Mouse (Mus musculus) frontal cortex, postnatal 10 days (tissue): ENCODE data around the gene Cnbd2.
A peak's percentile ranks its signal among the peaks of the same experiment; 100 is the strongest.

Experiments
- DNase-seq, 2 experiments: peaks; one replicate each; pipeline ENCODE4 v3.0.0; 2022; ENCODE audit warnings: low spot score in 2 of 2, mixed read lengths in 1 of 2

Cnbd2 gene

GRCm38 (mm10) chr2:156311841-156312291 lies 233 bp upstream of the Cnbd2 start:
- DNase-seq = peak in 1 of 2 experiments; percentile 59

- no peak for DNase-seq
Observed at GRCm38 (mm10) chr2:156313153-156313552, 1.1 kb downstream of the Cnbd2 start.

- no peak for DNase-seq
Observed at GRCm38 (mm10) chr2:156314811-156315210, 2.7 kb downstream of the Cnbd2 start.

- no peak for DNase-seq
Observed at GRCm38 (mm10) chr2:156318491-156318890, 6.4 kb downstream of the Cnbd2 start.

GRCm38 (mm10) chr2:156321538-156321937 lies 9.4 kb downstream of the Cnbd2 start:
- DNase-seq = no peak

- DNase-seq = peak in 1 of 2 experiments; percentile 40
Observed at GRCm38 (mm10) chr2:156324116-156324588, 12.1 kb downstream of the Cnbd2 start.

GRCm38 (mm10) chr2:156324681-156325080 lies 12.6 kb downstream of the Cnbd2 start:
- no peak for DNase-seq

GRCm38 (mm10) chr2:156330681-156331080 lies 18.6 kb downstream of the Cnbd2 start:
- no peak for DNase-seq

- no peak for DNase-seq
Observed at GRCm38 (mm10) chr2:156331446-156331965, 19.4 kb downstream of the Cnbd2 start.

GRCm38 (mm10) chr2:156340078-156340477 lies 28.0 kb downstream of the Cnbd2 start:
- no peak for DNase-seq

GRCm38 (mm10) chr2:156344775-156345532 lies 32.9 kb downstream of the Cnbd2 start:
- no peak for DNase-seq

GRCm38 (mm10) chr2:156348812-156349211 lies 36.7 kb downstream of the Cnbd2 start:
- no peak for DNase-seq

GRCm38 (mm10) chr2:156349286-156349848 lies 37.3 kb downstream of the Cnbd2 start:
- DNase-seq = no peak

GRCm38 (mm10) chr2:156351243-156351642 lies 39.1 kb downstream of the Cnbd2 start:
- no peak for DNase-seq

- DNase-seq = no peak
Observed at GRCm38 (mm10) chr2:156352413-156353165, 40.5 kb downstream of the Cnbd2 start.

- DNase-seq = no peak
Observed at GRCm38 (mm10) chr2:156353265-156353692, 41.2 kb downstream of the Cnbd2 start.

GRCm38 (mm10) chr2:156356031-156356430 lies 43.9 kb downstream of the Cnbd2 start:
- peak in 1 of 2 experiments; percentile 32 for DNase-seq

- DNase-seq = peak; percentile 27 to 65
Observed at GRCm38 (mm10) chr2:156368465-156368864, 56.4 kb downstream of the Cnbd2 start.

GRCm38 (mm10) chr2:156370896-156371295 lies 58.8 kb downstream of the Cnbd2 start:
- no peak for DNase-seq

- no peak for DNase-seq
Observed at GRCm38 (mm10) chr2:156376956-156377355, 64.9 kb downstream of the Cnbd2 start.

- DNase-seq = peak in 1 of 2 experiments; percentile 30
Observed at GRCm38 (mm10) chr2:156379929-156380328, 67.8 kb downstream of the Cnbd2 start.

GRCm38 (mm10) chr2:156381350-156381749 lies 69.3 kb downstream of the Cnbd2 start:
- no peak for DNase-seq
